Mouse (Mus musculus): Measurements from ENCODE around the gene Sec31a.

- TF ChIP-seq ZC3H11A (IDR thresholded peaks at IDR 0.05; ENCODE audit: borderline replicate concordance, low read depth, low read length) (no peak), CHD2 (IDR thresholded peaks at IDR 0.05; ENCODE audit: low read depth, low read length) (no peak), MAFK (IDR thresholded peaks at IDR 0.05; ENCODE audit: insufficient read depth, low read depth, low read length) (no peak)
Measured at GRCm38 (mm10) chr5:100381094-100381493, 34.9 kb downstream of the Sec31a start.

Measured in ES-E14 (cell line).